Mouse (Mus musculus): ENCODE data around the gene Ptprcap.
A peak's percentile ranks its signal among the peaks of the same experiment; 100 is the strongest.

The Ptprcap gene

GRCm38 (mm10) chr19:4166678-4167476 is 13.5 kb downstream of the Ptprcap start:
- no peak for DNase-seq (ENCODE audit: low read depth, low spot score)

GRCm38 (mm10) chr19:4169378-4169784 is 16.0 kb downstream of the Ptprcap start:
- peak; percentile 99 for DNase-seq (ENCODE audit: low read depth, low spot score)

- DNase-seq (ENCODE audit: low read depth, low spot score), result no peak
Measured at GRCm38 (mm10) chr19:4169810-4170209, 16.4 kb downstream of the Ptprcap start.

GRCm38 (mm10) chr19:4170723-4171392 is 17.5 kb downstream of the Ptprcap start:
- no peak for DNase-seq (ENCODE audit: low read depth, low spot score)

- no peak for DNase-seq (ENCODE audit: low read depth, low spot score)
Measured at GRCm38 (mm10) chr19:4171393-4172290, 18.2 kb downstream of the Ptprcap start.

- DNase-seq (ENCODE audit: low read depth, low spot score), result no peak
Measured at GRCm38 (mm10) chr19:4172925-4173324, 19.5 kb downstream of the Ptprcap start.

- peak; percentile 57 for DNase-seq (ENCODE audit: low read depth, low spot score)
Measured at GRCm38 (mm10) chr19:4175368-4175947, 22.1 kb downstream of the Ptprcap start, which contains the start of gene Carns1. TSS of gene Carns1 (minus strand) at chr19:4175479.

- no peak for DNase-seq (ENCODE audit: low read depth, low spot score)
Measured at GRCm38 (mm10) chr19:4180411-4180810, 27.0 kb downstream of the Ptprcap start.

GRCm38 (mm10) chr19:4181892-4182291 is 28.5 kb downstream of the Ptprcap start:
- peak; percentile 71 for DNase-seq (ENCODE audit: low read depth, low spot score)

GRCm38 (mm10) chr19:4183689-4184088 is 30.3 kb downstream of the Ptprcap start:
- DNase-seq (ENCODE audit: low read depth, low spot score), result no peak

GRCm38 (mm10) chr19:4184976-4185975 is 31.9 kb downstream of the Ptprcap start:
- DNase-seq (ENCODE audit: low read depth, low spot score), result peak; percentile 61

GRCm38 (mm10) chr19:4187303-4187702 is 33.9 kb downstream of the Ptprcap start:
- DNase-seq (ENCODE audit: low read depth, low spot score), result no peak

GRCm38 (mm10) chr19:4189051-4189620 is 35.7 kb downstream of the Ptprcap start:
- no peak for DNase-seq (ENCODE audit: low read depth, low spot score)

GRCm38 (mm10) chr19:4190831-4191334 is 37.5 kb downstream of the Ptprcap start, which contains the start of gene Tbc1d10c:
TSS of gene Tbc1d10c (minus strand) at chr19:4191284.
- DNase-seq (ENCODE audit: low read depth, low spot score), result no peak

GRCm38 (mm10) chr19:4191528-4192250 is 38.3 kb downstream of the Ptprcap start, which contains the start of gene Ppp1ca:
TSS of gene Ppp1ca (plus strand) at chr19:4192065.
- DNase-seq (ENCODE audit: low read depth, low spot score), result peak; percentile 97

GRCm38 (mm10) chr19:4192251-4192985 is 39.0 kb downstream of the Ptprcap start:
- no peak for DNase-seq (ENCODE audit: low read depth, low spot score)

- no peak for DNase-seq (ENCODE audit: low read depth, low spot score)
Measured at GRCm38 (mm10) chr19:4193129-4193528, 39.7 kb downstream of the Ptprcap start.
